Mouse (Mus musculus) E14TG2a.4 (cell line): ENCODE data around the gene Dapl1.

Experiments
- CTCF ChIP-seq: conservative IDR thresholded peaks from 2 replicates; pipeline ENCODE4 v1.5.1; 2014; ENCODE audit warnings: low read length
- POU5F1 ChIP-seq: IDR thresholded peaks from 2 replicates; pipeline ENCODE4 v1.6.1; 2014; ENCODE audit warnings: low read length, borderline replicate concordance

GRCm38 (mm10) chr2:59522079-59522684 lies 37.7 kb downstream of the Dapl1 start:
- TF ChIP-seq CTCF (peak; percentile 76), POU5F1 (no peak)
